Mouse (Mus musculus) 3T3-L1 (cell line): Measurements from ENCODE around the gene Olfr1396.
A peak's percentile ranks its signal among the peaks of the same experiment; 100 is the strongest.
"Not testable (repeated sequence)": the region's sequence is repeated elsewhere in the genome, so short reads cannot be mapped to it uniquely, and the experiment has no call there.

Experiments
- DNase-seq: peaks from one replicate; pipeline ENCODE4 v3.0.0-alpha.2; 2015; ENCODE audit warnings: low read depth, low spot score

Olfr1396 gene

DNA sequence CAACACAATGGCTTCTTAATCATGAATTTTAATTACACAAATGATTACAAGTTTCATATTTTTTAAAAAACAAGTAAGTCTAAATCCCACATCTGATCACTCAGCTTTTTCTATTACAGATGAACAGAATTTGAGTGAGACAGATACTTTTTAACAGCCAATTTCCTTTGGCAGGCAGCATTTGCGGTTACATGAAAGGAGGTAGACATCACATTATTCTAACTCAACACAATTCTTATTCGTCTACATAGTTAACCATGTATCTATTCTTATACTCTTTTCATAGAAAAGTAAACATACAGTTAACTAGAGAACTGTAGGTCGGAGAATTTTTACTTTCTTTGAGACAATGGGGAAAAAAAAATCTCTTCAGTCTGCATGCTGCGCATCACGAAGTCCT, 24.1 kb downstream of the Olfr1396 start:
- no peak for DNase-seq

DNA sequence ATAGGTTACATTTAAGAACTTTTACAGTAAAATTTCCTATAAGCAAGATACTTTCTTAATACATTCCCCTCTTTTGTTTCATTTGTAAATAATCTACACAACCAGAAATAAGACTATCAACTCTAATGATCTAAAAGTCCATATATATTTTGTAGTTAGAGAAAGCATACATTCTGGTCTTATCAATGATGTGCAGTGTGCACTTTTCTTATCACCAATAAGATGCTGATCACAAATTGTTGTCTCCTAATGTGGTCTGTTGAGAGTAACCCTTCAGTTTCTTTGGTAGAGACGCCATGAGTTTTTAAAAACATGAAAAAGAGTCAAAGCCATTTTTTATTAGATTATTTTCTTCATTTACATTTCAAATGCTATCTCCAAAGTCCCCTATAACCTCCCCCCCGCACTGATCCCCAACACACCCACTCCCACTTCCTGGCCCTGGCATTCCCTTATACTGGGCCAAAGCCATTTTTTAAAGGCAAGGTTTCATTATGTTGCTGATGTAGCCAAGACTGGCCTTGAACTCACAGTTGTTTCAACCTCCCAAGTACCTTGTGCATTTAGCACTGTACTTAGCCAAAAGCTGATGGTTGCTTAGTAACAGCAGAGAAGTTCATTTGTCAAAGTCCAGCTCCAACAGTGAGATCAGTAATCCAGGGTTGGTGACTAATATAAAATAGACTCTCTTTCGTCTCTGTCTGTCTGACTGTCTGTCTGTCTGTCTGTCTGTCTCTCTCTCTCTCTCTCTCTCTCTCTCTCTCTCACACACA, 24.8 kb downstream of the Olfr1396 start:
- peak; percentile 69 for DNase-seq

- DNase-seq: no peak
These were observed 25.6 kb downstream of the Olfr1396 start for GRCm38 (mm10) chr11:49088990-49089652.

DNA sequence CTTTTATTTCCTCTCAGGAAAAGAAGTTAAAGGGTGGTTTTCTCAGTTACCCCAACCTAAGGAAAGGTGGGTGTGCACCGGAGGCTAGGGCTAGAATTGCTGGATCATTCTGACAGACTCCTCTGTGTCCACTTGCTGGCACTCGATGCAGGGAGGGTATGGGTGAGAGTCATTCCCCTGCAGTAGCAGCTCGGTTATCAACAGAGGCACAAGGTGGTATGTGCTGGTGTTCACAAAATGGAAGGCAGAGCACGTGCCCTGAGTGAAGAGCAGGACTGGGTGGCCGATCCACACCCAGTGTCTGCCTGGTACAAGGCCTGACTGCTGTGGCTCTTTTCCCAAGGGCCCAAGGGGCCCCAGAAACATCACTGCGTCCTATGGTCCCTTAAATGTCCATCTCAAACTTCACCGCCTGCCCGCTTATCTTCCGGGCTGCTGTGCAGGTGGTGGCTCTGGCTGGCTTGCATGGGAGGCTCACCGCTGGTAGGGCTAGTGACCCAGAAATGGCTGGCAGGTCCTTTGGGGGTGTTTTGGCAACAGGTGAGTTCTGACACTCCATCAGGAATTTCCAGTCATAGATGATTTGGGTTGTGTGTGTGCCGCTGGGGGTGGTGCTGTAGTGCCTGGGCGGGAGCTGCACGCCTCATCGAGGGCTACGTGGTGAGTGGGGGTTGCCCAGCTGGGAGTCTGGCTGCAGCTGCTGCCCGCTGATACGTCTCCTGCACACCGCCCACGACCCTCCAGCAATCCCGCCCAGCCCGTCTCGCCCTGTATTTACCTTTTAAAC, 26.7 kb downstream of the Olfr1396 start:
- DNase-seq: no peak

DNA sequence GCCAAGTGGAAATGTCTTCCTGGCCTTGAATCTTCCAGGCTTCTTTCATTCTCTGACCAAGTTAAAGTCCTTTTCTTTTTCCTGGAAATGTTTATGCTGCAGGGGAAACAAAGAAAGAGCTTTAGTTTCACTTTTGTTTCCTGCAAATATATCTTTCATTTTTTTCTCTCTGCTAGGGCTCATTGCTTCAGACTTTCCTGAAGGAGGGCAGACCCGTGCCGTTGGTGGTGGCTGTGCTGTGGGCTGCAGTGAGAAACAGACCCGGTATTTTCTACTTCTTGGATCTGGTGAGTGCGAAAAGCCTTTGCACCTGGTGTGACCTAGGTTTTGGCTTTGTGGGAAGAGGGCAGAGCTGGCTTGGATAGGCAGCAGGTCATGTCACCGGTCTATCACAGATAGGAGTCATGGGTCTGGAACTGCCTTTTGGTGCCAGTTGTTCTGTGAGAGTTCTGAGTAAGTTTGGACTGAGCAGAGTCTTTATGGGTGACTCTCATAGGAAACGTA, 27.8 kb downstream of the Olfr1396 start:
- DNase-seq: peak; percentile 27

DNA sequence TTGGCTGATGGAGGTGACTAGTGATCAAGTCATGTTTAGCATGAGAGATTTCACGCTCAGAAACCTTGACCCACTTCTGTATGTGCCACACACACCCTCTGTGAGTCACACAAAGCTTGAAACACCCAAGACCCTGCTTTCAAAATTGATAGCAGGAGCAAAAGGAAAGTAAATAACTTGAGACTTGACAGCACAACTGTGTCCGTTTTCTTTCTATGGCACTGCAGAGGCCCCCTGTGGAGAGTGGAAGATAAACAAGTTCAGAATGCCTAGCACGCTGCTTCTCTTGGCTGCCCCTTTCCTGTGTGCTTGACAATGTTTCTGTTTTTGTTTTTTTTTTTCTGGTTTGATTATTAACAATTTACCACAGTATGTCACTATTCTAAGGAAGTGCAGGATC, 29.8 kb downstream of the Olfr1396 start:
- peak; percentile 60 for DNase-seq

DNA sequence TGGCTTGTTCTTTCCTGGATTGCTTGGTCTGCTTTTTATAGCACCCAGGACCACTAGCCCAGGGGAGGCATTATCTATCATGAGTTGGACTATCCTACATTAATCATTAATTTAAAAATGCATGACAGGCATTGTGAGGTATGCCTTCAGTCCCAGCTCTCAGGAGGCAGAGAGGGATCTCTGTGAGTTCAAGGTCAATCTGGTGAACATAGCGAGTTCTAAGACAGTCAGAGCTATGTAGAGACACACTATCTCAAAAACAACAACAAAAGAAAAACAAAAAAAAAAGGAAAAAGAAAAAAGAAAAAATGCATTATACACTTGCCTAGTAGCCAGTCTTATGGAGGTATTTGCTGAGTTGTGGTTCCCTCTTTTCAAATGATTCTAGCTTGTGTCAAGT, 30.3 kb downstream of the Olfr1396 start:
- DNase-seq: no peak

- DNase-seq: no peak
These were observed 30.9 kb downstream of the Olfr1396 start for GRCm38 (mm10) chr11:49083808-49084207.

DNA sequence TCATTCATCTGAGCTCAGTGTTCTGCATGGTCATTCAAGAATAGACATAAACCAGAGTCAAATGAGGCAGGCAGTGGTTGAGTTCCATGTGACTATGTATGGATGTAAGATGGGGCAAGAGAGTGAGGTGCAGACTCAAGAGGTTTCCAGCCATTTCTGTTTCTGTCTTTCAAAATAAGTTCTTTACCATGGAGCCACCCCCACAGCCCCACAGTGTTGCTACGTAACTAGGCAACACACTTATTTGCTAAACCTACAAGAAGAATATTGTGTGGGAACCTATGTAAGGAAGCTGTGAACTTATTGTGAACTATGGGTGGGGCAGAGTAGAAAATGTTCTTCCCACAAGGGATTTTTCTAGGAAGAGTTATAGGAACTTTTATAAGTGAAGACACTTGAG, 31.5 kb downstream of the Olfr1396 start:
- DNase-seq: no peak

GRCm38 (mm10) chr11:49081886-49082285, 32.8 kb downstream of the Olfr1396 start:
- DNase-seq: no peak

- DNase-seq: peak; percentile 43
These were observed 33.3 kb downstream of the Olfr1396 start for GRCm38 (mm10) chr11:49081356-49081755.

GRCm38 (mm10) chr11:49080636-49081035, 34.0 kb downstream of the Olfr1396 start:
- no peak for DNase-seq

DNA sequence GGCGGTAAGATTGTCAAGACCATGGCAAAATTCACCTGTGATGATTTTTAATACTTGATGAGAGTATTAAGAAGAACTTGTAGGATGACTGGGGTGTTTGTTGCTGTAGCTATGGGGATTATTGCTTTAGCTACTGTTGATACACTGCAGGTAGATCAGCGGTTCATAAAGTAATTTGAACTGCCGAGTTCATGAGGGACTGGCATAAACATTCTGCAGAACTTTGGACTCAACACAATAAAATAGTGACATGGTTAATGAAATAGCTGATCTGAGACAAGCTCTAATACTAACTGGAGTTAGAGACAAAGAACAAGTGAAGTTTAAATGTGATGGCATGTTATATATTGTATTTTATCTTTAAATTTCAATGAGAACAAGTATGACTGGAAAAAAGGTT, 36.0 kb downstream of the Olfr1396 start:
- no peak for DNase-seq

GRCm38 (mm10) chr11:49077012-49077411, 37.7 kb downstream of the Olfr1396 start:
- no peak for DNase-seq

DNA sequence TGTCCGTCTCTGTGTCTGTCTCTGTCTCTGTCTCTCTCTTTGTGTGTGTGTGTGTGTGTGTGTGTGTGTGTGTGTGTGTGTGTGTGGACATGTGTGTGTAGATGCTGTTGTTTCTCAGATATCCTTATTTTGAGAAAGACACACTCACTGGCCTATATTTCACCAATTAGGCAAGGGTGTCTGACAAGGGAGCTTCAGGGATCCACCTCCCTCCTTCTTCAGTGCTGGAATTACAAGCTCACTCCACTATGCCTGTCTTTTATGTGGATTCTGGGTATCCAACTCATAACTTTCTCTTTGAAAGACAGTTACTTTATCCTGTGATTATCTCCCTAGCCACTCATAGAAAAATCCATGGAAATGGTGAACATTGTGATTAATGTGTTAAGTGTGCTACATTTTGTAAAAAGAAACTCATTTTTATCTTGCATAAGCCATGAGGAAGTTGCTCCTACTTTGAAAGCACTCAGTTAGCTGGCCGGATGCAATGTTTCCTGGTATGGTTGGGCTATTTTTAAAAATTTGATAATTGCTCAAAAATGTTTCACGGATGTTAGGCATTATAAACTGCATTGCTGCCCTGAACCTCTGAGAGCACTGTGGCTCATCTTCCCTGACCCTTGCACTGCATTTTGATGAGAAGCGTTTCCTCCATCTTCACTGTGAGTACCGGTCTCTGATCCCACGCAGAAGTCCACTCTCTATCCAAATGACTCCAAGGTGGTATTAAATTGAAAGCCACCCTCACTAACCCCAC, 38.5 kb downstream of the Olfr1396 start, which contains the start of gene Ifi47:
Gene Ifi47, plus strand, starts transcription at position 587 of the 757 bp plus-strand sequence.
- DNase-seq: peak; percentile 54

- DNase-seq: no peak
These were observed 46.3 kb downstream of the Olfr1396 start for GRCm38 (mm10) chr11:49068358-49068757.

DNA sequence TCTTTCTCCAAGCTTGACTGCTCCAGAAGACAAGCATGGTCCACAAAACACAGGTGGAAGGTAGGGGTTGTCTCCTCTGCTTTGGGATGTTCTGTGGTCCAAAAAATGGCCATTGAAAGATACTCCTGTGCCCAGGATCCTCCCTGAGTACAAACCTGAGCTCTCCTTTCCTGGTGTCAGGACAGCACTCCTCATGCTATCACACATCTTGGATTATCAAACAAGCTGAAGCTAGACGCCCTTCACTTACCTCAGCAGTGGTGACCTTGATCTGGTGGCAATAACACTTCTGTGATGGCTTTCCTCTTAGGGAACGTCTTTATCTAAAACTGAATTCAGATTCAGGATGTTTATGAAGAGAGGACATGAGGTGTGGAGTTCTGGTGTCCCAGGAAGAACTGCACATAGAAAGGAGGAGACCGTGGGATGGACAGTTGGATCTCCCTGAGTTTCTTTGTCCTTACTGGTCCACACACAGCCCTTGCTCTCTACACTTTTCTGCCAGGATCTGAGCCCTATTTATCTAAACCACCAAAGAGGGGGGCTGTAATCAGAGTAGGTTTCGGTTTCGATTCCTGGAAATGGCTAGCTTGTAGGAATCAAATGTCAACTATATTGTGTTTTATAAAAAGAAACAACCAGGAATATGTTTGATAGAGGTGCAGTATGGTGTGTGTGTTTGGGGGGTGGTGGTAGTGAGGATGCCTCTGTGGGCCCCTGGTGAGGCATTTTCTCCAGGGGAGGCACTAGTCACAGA, 50.8 kb downstream of the Olfr1396 start, which contains the start of gene Tgtp2:
Gene Tgtp2, minus strand, starts transcription at position 494 of the 757 bp plus-strand sequence.
- DNase-seq: not testable (repeated sequence)

- DNase-seq: not testable (repeated sequence)
These were observed 52.8 kb downstream of the Olfr1396 start for GRCm38 (mm10) chr11:49061865-49062264.

DNA sequence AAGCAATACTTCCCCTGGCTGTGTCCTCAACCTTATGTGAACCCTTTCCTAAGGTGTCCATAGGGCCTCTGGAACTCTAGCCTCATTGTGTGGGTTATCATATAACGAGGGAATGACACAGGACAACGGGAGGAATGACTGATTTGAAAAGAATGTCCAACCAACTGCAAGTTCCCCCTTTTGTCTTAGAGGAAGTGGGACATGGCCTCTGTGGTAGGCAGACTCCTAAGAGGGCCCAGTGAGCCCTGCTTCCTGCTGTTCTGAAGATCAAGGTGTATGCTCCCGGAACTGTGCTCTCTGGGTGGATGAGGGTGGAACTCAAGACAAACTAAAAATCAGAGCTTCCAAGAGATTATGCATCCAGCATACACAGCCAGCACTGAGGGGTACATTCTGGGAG, 54.6 kb downstream of the Olfr1396 start:
- DNase-seq: not testable (repeated sequence)
